Mouse (Mus musculus): ENCODE measurements around the gene Prkcz. TPM values are rescaled to one million over a fixed set of nuclear protein-coding genes. Genes with fewer than 3 reads are reported as not detected.

The Prkcz gene
- polyA plus RNA-seq, 1 experiment from 2014 or later = 86.5 TPM

GRCm38 (mm10) chr4:155236737-155237385, 124.3 kb downstream of the Prkcz start:
- ATAC-seq = no peak
- H3K9ac ChIP-seq (replicated peaks; ENCODE audit: low read depth, low read length) = no peak overlapping the region
- H3K36me3 ChIP-seq (ENCODE audit: control insufficient read depth, insufficient read depth) = no peaks in the 10 kb centered on the region
- H3K4me1 ChIP-seq (replicated peaks; ENCODE audit: control insufficient read depth, insufficient read depth, low read length) = peaks cover 34% of the 10 kb centered on the region
- H3K27ac ChIP-seq (ENCODE audit: low read length) = no peak overlapping the region
- no peak overlapping the region for H3K4me2 ChIP-seq (ENCODE audit: low read length)
- no peak overlapping the region for H3K4me3 ChIP-seq (replicated peaks; ENCODE audit: low read length)
- H3K27me3 ChIP-seq (replicated peaks; ENCODE audit: control insufficient read depth, insufficient read depth, low read length) = no peaks in the 10 kb centered on the region
- 84% methylated on average over 12 of the region's 12 CpGs for WGBS
- no peaks in the 10 kb centered on the region for H3K9me3 ChIP-seq (ENCODE audit: control insufficient read depth, low read length)

- H3K4me2 ChIP-seq (ENCODE audit: low read length) = peak overlapping the region; percentile 53
- ATAC-seq = peak; percentile 89
- H3K4me1 ChIP-seq (replicated peaks; ENCODE audit: control insufficient read depth, insufficient read depth, low read length) = peaks cover 34% of the 10 kb centered on the region
- no peaks in the 10 kb centered on the region for H3K9me3 ChIP-seq (ENCODE audit: control insufficient read depth, low read length)
- peak overlapping the region; percentile 98 for H3K27ac ChIP-seq (ENCODE audit: low read length)
- no peaks in the 10 kb centered on the region for H3K27me3 ChIP-seq (replicated peaks; ENCODE audit: control insufficient read depth, insufficient read depth, low read length)
- H3K36me3 ChIP-seq (ENCODE audit: control insufficient read depth, insufficient read depth) = no peaks in the 10 kb centered on the region
- H3K9ac ChIP-seq (replicated peaks; ENCODE audit: low read depth, low read length) = peak overlapping the region; percentile 66
- peak overlapping the region; percentile 21 for H3K4me3 ChIP-seq (replicated peaks; ENCODE audit: low read length)
- WGBS = 5% methylated on average over 17 of the region's 18 CpGs
Measured at GRCm38 (mm10) chr4:155235311-155236119, 125.6 kb downstream of the Prkcz start.

GRCm38 (mm10) chr4:155234371-155235310, 126.5 kb downstream of the Prkcz start:
- whole genome bisulfite sequencing = 50% methylated on average over 8 of the region's 8 CpGs
- Histone ChIP-seq H3K27ac (ENCODE audit: low read length) (peak overlapping the region; percentile 98), H3K4me3 (replicated peaks; ENCODE audit: low read length) (no peak overlapping the region; the same call in 1 of the 2 replicates), H3K4me2 (ENCODE audit: low read length) (peak overlapping the region; percentile 53), H3K9ac (replicated peaks; ENCODE audit: low read depth, low read length) (peak overlapping the region; percentile 66), H3K4me1 (replicated peaks; ENCODE audit: control insufficient read depth, insufficient read depth, low read length) (peaks cover 34% of the 10 kb centered on the region), H3K9me3 (ENCODE audit: control insufficient read depth, low read length) (no peaks in the 10 kb centered on the region), H3K27me3 (replicated peaks; ENCODE audit: control insufficient read depth, insufficient read depth, low read length) (no peaks in the 10 kb centered on the region), H3K36me3 (ENCODE audit: control insufficient read depth, insufficient read depth) (no peaks in the 10 kb centered on the region)
- ATAC-seq = peak; percentile 11

- no peaks in the 10 kb centered on the region for H3K27me3 ChIP-seq (replicated peaks; ENCODE audit: control insufficient read depth, insufficient read depth, low read length)
- H3K4me3 ChIP-seq (replicated peaks; ENCODE audit: low read length) = no peak overlapping the region
- H3K4me1 ChIP-seq (replicated peaks; ENCODE audit: control insufficient read depth, insufficient read depth, low read length) = peaks cover 34% of the 10 kb centered on the region
- no peaks in the 10 kb centered on the region for H3K36me3 ChIP-seq (ENCODE audit: control insufficient read depth, insufficient read depth)
- no peak overlapping the region for H3K4me2 ChIP-seq (ENCODE audit: low read length)
- WGBS = 10% methylated on average over 10 of the region's 10 CpGs
- ATAC-seq = peak; percentile 49
- H3K9me3 ChIP-seq (ENCODE audit: control insufficient read depth, low read length) = no peaks in the 10 kb centered on the region
- peak overlapping the region; percentile 38 for H3K9ac ChIP-seq (replicated peaks; ENCODE audit: low read depth, low read length)
- H3K27ac ChIP-seq (ENCODE audit: low read length) = peak overlapping the region; percentile 98
Measured at GRCm38 (mm10) chr4:155233878-155234277, 127.3 kb downstream of the Prkcz start.

- WGBS = 85% methylated on average over 5 of the region's 5 CpGs
Measured at GRCm38 (mm10) chr4:155228461-155228860, 132.7 kb downstream of the Prkcz start.

GRCm38 (mm10) chr4:155227986-155228385, 133.2 kb downstream of the Prkcz start:
- WGBS = 89% methylated on average over 4 of the region's 4 CpGs
- no peak for ATAC-seq
- Histone ChIP-seq H3K4me2 (ENCODE audit: low read length) (no peak overlapping the region), H3K9me3 (ENCODE audit: control insufficient read depth, low read length) (no peaks in the 10 kb centered on the region), H3K9ac (replicated peaks; ENCODE audit: low read depth, low read length) (no peak overlapping the region), H3K36me3 (ENCODE audit: control insufficient read depth, insufficient read depth) (no peaks in the 10 kb centered on the region), H3K4me3 (replicated peaks; ENCODE audit: low read length) (no peak overlapping the region), H3K27ac (ENCODE audit: low read length) (no peak overlapping the region), H3K4me1 (replicated peaks; ENCODE audit: control insufficient read depth, insufficient read depth, low read length) (peaks cover 3% of the 10 kb centered on the region; the same call in 1 of the 2 replicates), H3K27me3 (replicated peaks; ENCODE audit: control insufficient read depth, insufficient read depth, low read length) (no peaks in the 10 kb centered on the region; the same call in 1 of the 2 replicates)

More at GRCm38 (mm10) chr4:155228461-155228860, 132.7 kb downstream of the Prkcz start:
- no peak for ATAC-seq
- no peaks in the 10 kb centered on the region; the same call in 1 of the 2 replicates for H3K27me3 ChIP-seq (replicated peaks; ENCODE audit: control insufficient read depth, insufficient read depth, low read length)
- no peak overlapping the region for H3K4me3 ChIP-seq (replicated peaks; ENCODE audit: low read length)
- no peaks in the 10 kb centered on the region for H3K36me3 ChIP-seq (ENCODE audit: control insufficient read depth, insufficient read depth)
- no peak overlapping the region for H3K4me2 ChIP-seq (ENCODE audit: low read length)
- H3K4me1 ChIP-seq (replicated peaks; ENCODE audit: control insufficient read depth, insufficient read depth, low read length) = peaks cover 6% of the 10 kb centered on the region
- no peak overlapping the region for H3K27ac ChIP-seq (ENCODE audit: low read length)
- H3K9ac ChIP-seq (replicated peaks; ENCODE audit: low read depth, low read length) = no peak overlapping the region
- H3K9me3 ChIP-seq (ENCODE audit: control insufficient read depth, low read length) = no peaks in the 10 kb centered on the region

GRCm38 (mm10) chr4:155225918-155226317, 135.2 kb downstream of the Prkcz start:
- 79% methylated on average over 5 of the region's 5 CpGs for WGBS
- peaks cover 9% of the 10 kb centered on the region for H3K4me1 ChIP-seq (replicated peaks; ENCODE audit: control insufficient read depth, insufficient read depth, low read length)
- no peak overlapping the region for H3K9ac ChIP-seq (replicated peaks; ENCODE audit: low read depth, low read length)

GRCm38 (mm10) chr4:155223594-155224528, 137.3 kb downstream of the Prkcz start:
- Histone ChIP-seq H3K9ac (replicated peaks; ENCODE audit: low read depth, low read length) (peak overlapping the region; percentile 95), H3K27ac (ENCODE audit: low read length) (peak overlapping the region; percentile 94), H3K4me2 (ENCODE audit: low read length) (peak overlapping the region; percentile 81), H3K4me3 (replicated peaks; ENCODE audit: low read length) (peak overlapping the region; percentile 81), H3K4me1 (replicated peaks; ENCODE audit: control insufficient read depth, insufficient read depth, low read length) (peaks cover 27% of the 10 kb centered on the region), H3K36me3 (ENCODE audit: control insufficient read depth, insufficient read depth) (no peaks in the 10 kb centered on the region), H3K27me3 (replicated peaks; ENCODE audit: control insufficient read depth, insufficient read depth, low read length) (no peaks in the 10 kb centered on the region; the same call in 1 of the 2 replicates), H3K9me3 (ENCODE audit: control insufficient read depth, low read length) (no peaks in the 10 kb centered on the region)
- 31% methylated on average over 20 of the region's 20 CpGs for WGBS
- ATAC-seq = no peak

More at GRCm38 (mm10) chr4:155225918-155226317, 135.2 kb downstream of the Prkcz start:
- no peak overlapping the region for H3K4me3 ChIP-seq (replicated peaks; ENCODE audit: low read length)
- no peaks in the 10 kb centered on the region for H3K9me3 ChIP-seq (ENCODE audit: control insufficient read depth, low read length)
- no peak for ATAC-seq
- no peaks in the 10 kb centered on the region; the same call in 1 of the 2 replicates for H3K27me3 ChIP-seq (replicated peaks; ENCODE audit: control insufficient read depth, insufficient read depth, low read length)
- H3K27ac ChIP-seq (ENCODE audit: low read length) = no peak overlapping the region
- no peaks in the 10 kb centered on the region for H3K36me3 ChIP-seq (ENCODE audit: control insufficient read depth, insufficient read depth)
- H3K4me2 ChIP-seq (ENCODE audit: low read length) = no peak overlapping the region

Data from forebrain, embryonic 16.5 days (tissue).